In the genomic region with DNA sequence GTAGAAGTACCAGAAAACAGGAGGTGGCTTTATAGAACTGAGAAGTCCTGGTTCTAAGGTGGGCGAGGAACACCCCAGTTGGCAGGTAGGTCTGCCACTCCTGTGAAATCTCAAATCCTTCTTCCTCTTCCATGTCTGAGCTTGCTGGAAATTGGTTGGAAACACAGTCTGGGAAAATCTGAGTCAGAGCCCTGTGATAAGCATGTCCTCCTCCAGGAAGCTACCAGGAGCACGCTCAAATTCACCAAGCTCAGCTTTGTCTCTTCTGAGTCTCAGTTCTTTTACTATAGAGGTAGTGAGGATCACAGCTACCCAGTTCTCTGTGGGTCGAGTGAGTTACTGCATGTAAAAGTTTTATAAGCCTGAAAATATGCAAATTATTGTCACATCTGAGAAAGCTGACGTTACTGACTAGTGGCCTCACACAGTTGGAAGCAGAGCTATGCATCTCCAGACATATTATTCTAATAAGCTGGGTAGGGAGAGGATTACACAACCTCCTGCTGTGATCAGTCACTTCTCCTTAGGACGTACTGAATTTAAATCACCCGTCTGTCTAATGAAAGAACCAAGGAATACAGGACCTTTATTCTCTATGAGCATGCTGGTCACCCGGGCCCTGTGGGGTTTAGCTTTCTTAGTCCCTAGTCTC, we compare ENCODE assay signal across 19 mouse cellular contexts.
DNase-seq lines count a peak whose midpoint lies in the region; ATAC-seq lines count a peak whose summit lies in the region.
"Had no signal": no experiment of that assay in that cellular context is flagged by ENCODE, and none has a peak within 500 bp of the region (broad histone marks: within the 10 kb centered on the region; RNA-seq: fewer than 3 reads in every experiment).

No protein-coding gene starts in this region.

- peak; percentile 83 for ATAC-seq in midbrain, embryonic 13.5 days
- ATAC-seq in midbrain, embryonic 16.5 days = no peak; the same call in 1 of the 2 replicates
- no peak for ATAC-seq in embryonic facial prominence, embryonic 15.5 days (ENCODE audit: insufficient number of reproducible peaks, low FRiP score, low TSS enrichment, low read depth)
- ATAC-seq: activated CD4-positive, CD25-positive, alpha-beta regulatory T cell, adult 4 months; Patski had no signal

- no peak overlapping the region for H3K9ac ChIP-seq in midbrain, embryonic 13.5 days (replicated peaks)
- no peak overlapping the region for H3K9ac ChIP-seq in midbrain, embryonic 16.5 days (ENCODE audit: low read depth, low read length)
- H3K9ac ChIP-seq in embryonic facial prominence, embryonic 15.5 days = no peak overlapping the region
- H3K9ac ChIP-seq: heart, embryonic 15.5 days; hindbrain, embryonic 13.5 days; limb, embryonic 13.5 days; neural tube, embryonic 12.5 days had no signal

- DNase-seq in heart, embryonic 10.5 days (ENCODE audit: low spot score) = no peak
- no peak for DNase-seq in heart, postnatal 25 days (ENCODE audit: low spot score)
- DNase-seq in telencephalon, adult 2 months (ENCODE audit: low read depth, low spot score) = peak; percentile 19
- no peak for DNase-seq in gastrocnemius, adult 8-10 months (ENCODE audit: low spot score in 2 of 2)
- DNase-seq: adrenal gland, postnatal 25 days; cerebellum, adult 9-11 months; embryo, embryonic 11 days; lung, adult 18-20 months; lung, postnatal 36 days; right cerebral cortex, postnatal 4 days had no signal

- 64% methylated on average over 7 of the region's 7 CpGs for WGBS in heart, embryonic 10.5 days
- 30% methylated on average over 7 of the region's 7 CpGs for WGBS in midbrain, embryonic 13.5 days
- 26% methylated on average over 7 of the region's 7 CpGs for WGBS in midbrain, embryonic 16.5 days
- 47% methylated on average over 7 of the region's 7 CpGs for WGBS in embryonic facial prominence, embryonic 15.5 days

- no peaks in the 10 kb centered on the region for H3K27me3 ChIP-seq in heart, embryonic 10.5 days (ENCODE audit: insufficient read depth, poor library complexity, severe bottlenecking)
- H3K27me3 ChIP-seq in midbrain, embryonic 13.5 days = peaks cover 36% of the 10 kb centered on the region
- H3K27me3 ChIP-seq in midbrain, embryonic 16.5 days (ENCODE audit: control insufficient read depth, insufficient read depth, low read depth, low read length) = no peaks in the 10 kb centered on the region
- H3K27me3 ChIP-seq in embryonic facial prominence, embryonic 15.5 days = no peaks in the 10 kb centered on the region
- H3K27me3 ChIP-seq: heart, embryonic 15.5 days; hindbrain, embryonic 13.5 days; limb, embryonic 13.5 days; neural tube, embryonic 12.5 days; Patski had no signal

- no peak overlapping the region for H3K4me3 ChIP-seq in heart, embryonic 10.5 days
- H3K4me3 ChIP-seq in midbrain, embryonic 13.5 days (replicated peaks) = no peak overlapping the region
- H3K4me3 ChIP-seq in midbrain, embryonic 16.5 days (ENCODE audit: low read depth, low read length) = no peak overlapping the region
- H3K4me3 ChIP-seq in embryonic facial prominence, embryonic 15.5 days (replicated peaks) = no peak overlapping the region
- H3K4me3 ChIP-seq: heart, embryonic 15.5 days; hindbrain, embryonic 13.5 days; limb, embryonic 13.5 days; neural tube, embryonic 12.5 days had no signal

- H3K27ac ChIP-seq in heart, embryonic 10.5 days = 0 out of 2 replicates have a peak overlapping the region, but pooled peaks have one; percentile 36
- H3K27ac ChIP-seq in midbrain, embryonic 13.5 days = no peak overlapping the region
- H3K27ac ChIP-seq in midbrain, embryonic 16.5 days (ENCODE audit: low read length) = no peak overlapping the region
- H3K27ac ChIP-seq in embryonic facial prominence, embryonic 15.5 days (replicated peaks) = peak overlapping the region; percentile 76
- H3K27ac ChIP-seq: heart, embryonic 15.5 days; hindbrain, embryonic 13.5 days; neural tube, embryonic 12.5 days had no signal

- H3K9me3 ChIP-seq in heart, embryonic 10.5 days = no peaks in the 10 kb centered on the region
- no peaks in the 10 kb centered on the region for H3K9me3 ChIP-seq in midbrain, embryonic 13.5 days
- H3K9me3 ChIP-seq in midbrain, embryonic 16.5 days (replicated peaks; ENCODE audit: control insufficient read depth, low read length, poor library complexity, severe bottlenecking) = no peaks in the 10 kb centered on the region
- no peaks in the 10 kb centered on the region for H3K9me3 ChIP-seq in embryonic facial prominence, embryonic 15.5 days (replicated peaks)
- H3K9me3 ChIP-seq: heart, embryonic 15.5 days; hindbrain, embryonic 13.5 days; limb, embryonic 13.5 days; neural tube, embryonic 12.5 days had no signal

- H3K36me3 ChIP-seq in heart, embryonic 10.5 days = no peaks in the 10 kb centered on the region
- H3K36me3 ChIP-seq in midbrain, embryonic 13.5 days = no peaks in the 10 kb centered on the region
- H3K36me3 ChIP-seq in midbrain, embryonic 16.5 days (ENCODE audit: control insufficient read depth, insufficient read depth, low read length) = no peaks in the 10 kb centered on the region
- no peaks in the 10 kb centered on the region for H3K36me3 ChIP-seq in embryonic facial prominence, embryonic 15.5 days
- H3K36me3 ChIP-seq: heart, embryonic 15.5 days; hindbrain, embryonic 13.5 days; limb, embryonic 13.5 days; neural tube, embryonic 12.5 days had no signal

- H3K4me1 ChIP-seq in heart, embryonic 10.5 days = peaks cover 35% of the 10 kb centered on the region
- peaks cover 14% of the 10 kb centered on the region; the same call in 1 of the 2 replicates for H3K4me1 ChIP-seq in midbrain, embryonic 13.5 days (replicated peaks)
- no peaks in the 10 kb centered on the region; the same call in 1 of the 2 replicates for H3K4me1 ChIP-seq in midbrain, embryonic 16.5 days (ENCODE audit: control insufficient read depth, insufficient read depth, low read length)
- H3K4me1 ChIP-seq in embryonic facial prominence, embryonic 15.5 days = peaks cover 40% of the 10 kb centered on the region

- intact Hi-C loops in heart, postnatal 25 days (cut with DNase I) = no loop called here

- no peak overlapping the region for H3K4me2 ChIP-seq in midbrain, embryonic 13.5 days (replicated peaks)
- no peak overlapping the region for H3K4me2 ChIP-seq in midbrain, embryonic 16.5 days (ENCODE audit: low read length)
- H3K4me2 ChIP-seq in embryonic facial prominence, embryonic 15.5 days (replicated peaks) = no peak overlapping the region
- H3K4me2 ChIP-seq: heart, embryonic 15.5 days; hindbrain, embryonic 13.5 days; limb, embryonic 13.5 days; neural tube, embryonic 12.5 days had no signal

Comparison
In these comparisons a context has a peak if more than half of its experiments do, and no peak if none do; other contexts are left out.
1. H3K27ac ChIP-seq: peak in heart, embryonic 10.5 days (single experiment) and embryonic facial prominence, embryonic 15.5 days (single experiment); none in midbrain, embryonic 13.5 days (single experiment) and midbrain, embryonic 16.5 days (single experiment).